Mouse (Mus musculus) CH12.LX (cell line): ENCODE measurements around the gene Cpeb3.

Source experiments
- CHD2 ChIP-seq: IDR thresholded peaks from 2 replicates; pipeline ENCODE4 v1.6.1; 2011; ENCODE audit warnings: low read length, improper control_type of control experiment
- CTCF ChIP-seq, 2 experiments: IDR thresholded peaks in 1 of 2; conservative IDR thresholded peaks in 1 of 2; 2 replicates each; pipeline ENCODE4 v1.5.1; 2011 to 2012; ENCODE audit warnings: low read depth in 2 of 2, low read length in 2 of 2, improper control_type of control experiment in 1 of 2, inconsistent platforms in 1 of 2, mild to moderate bottlenecking in 1 of 2, moderate library complexity in 1 of 2
- ELF1 ChIP-seq: IDR thresholded peaks from 2 replicates; pipeline ENCODE4 v1.6.1; 2014; ENCODE audit warnings: low read depth, mild to moderate bottlenecking, inconsistent platforms, low read length, improper control_type of control experiment
- EP300 ChIP-seq: IDR thresholded peaks from 2 replicates; pipeline ENCODE4 v1.6.1; 2011; ENCODE audit warnings: low read length, improper control_type of control experiment
- GABPA ChIP-seq: IDR thresholded peaks from 2 replicates; pipeline ENCODE4 v1.6.1; 2012; ENCODE audit warnings: low read depth, low read length, improper control_type of control experiment, inconsistent platforms; ENCODE audit not compliant: insufficient replicate concordance
- MAFK ChIP-seq: IDR thresholded peaks from 2 replicates; pipeline ENCODE4 v1.6.1; 2011; ENCODE audit warnings: low read length, improper control_type of control experiment; ENCODE audit not compliant: insufficient replicate concordance
- MAX ChIP-seq: IDR thresholded peaks from 2 replicates; pipeline ENCODE4 v1.6.1; 2011; ENCODE audit warnings: low read length, improper control_type of control experiment
- NRF1 ChIP-seq: IDR thresholded peaks from 2 replicates; pipeline ENCODE4 v1.6.1; 2014; ENCODE audit warnings: low read depth, mild to moderate bottlenecking, inconsistent platforms, low read length, improper control_type of control experiment, moderate library complexity
- POLR2A ChIP-seq: IDR thresholded peaks from 2 replicates; pipeline ENCODE4 v1.6.1; 2011; ENCODE audit warnings: low read depth, mild to moderate bottlenecking, improper control_type of control experiment, low read length
- USF2 ChIP-seq: conservative IDR thresholded peaks from 2 replicates; pipeline ENCODE4 v1.6.1; 2011; ENCODE audit warnings: low read depth, low read length, improper control_type of control experiment
- ZKSCAN1 ChIP-seq: IDR thresholded peaks from 2 replicates; pipeline ENCODE4 v1.6.1; 2012; ENCODE audit warnings: low read depth, inconsistent platforms, low read length, improper control_type of control experiment, borderline replicate concordance
- ZNF384 ChIP-seq: IDR thresholded peaks from 2 replicates; pipeline ENCODE4 v1.6.1; 2012; ENCODE audit warnings: low read depth, low read length, improper control_type of control experiment, inconsistent platforms

GRCm38 (mm10) chr19:37093181-37093580, 115.2 kb downstream of the Cpeb3 start:
- no peak for TF ChIP-seq EP300
- TF ChIP-seq CHD2 = no peak
- no peak for TF ChIP-seq CTCF (conservative IDR thresholded peaks at IDR 0.05 in 1 of 2, IDR thresholded peaks at IDR 0.05 in 1 of 2; ENCODE audit: low read depth in 2 of 2, low read length in 2 of 2)
- TF ChIP-seq ZNF384 = no peak
- no peak for TF ChIP-seq NRF1
- TF ChIP-seq MAFK = no peak
- TF ChIP-seq MAX = no peak
- no peak for TF ChIP-seq ZKSCAN1
- TF ChIP-seq ELF1 = no peak
- no peak for TF ChIP-seq POLR2A
- no peak for TF ChIP-seq USF2
- TF ChIP-seq GABPA = no peak
